Mouse (Mus musculus) midbrain, embryonic 12.5 days (tissue): ENCODE data around the gene Stk25. TPM values are rescaled to one million over a fixed set of nuclear protein-coding genes. Genes with fewer than 3 reads are reported as not detected.
"Not testable (repeated sequence)": the region's sequence is repeated elsewhere in the genome, so short reads cannot be mapped to it uniquely, and the experiment has no call there.

Source experiments
- ATAC-seq: fragments of 200-750 bp; cut with Nextera tagmentation; 2 replicates; pipeline ENCODE4 v1.8.0; 2017; ENCODE audit warnings: low read depth, moderate TSS enrichment, moderate library complexity; ENCODE audit not compliant: low FRiP score
- H3K27ac ChIP-seq: fragments of 300-500 bp; sonication (generic); replicated peaks from 2 replicates; pipeline ENCODE4 v1.5.1; 2016; ENCODE audit warnings: mild to moderate bottlenecking
- H3K27me3 ChIP-seq: fragments of 300-500 bp; sonication (generic); 2 replicates; pipeline ENCODE4 v1.6.1; 2016; ENCODE audit warnings: mild to moderate bottlenecking
- H3K36me3 ChIP-seq: fragments of 300-500 bp; sonication (generic); 2 replicates; pipeline ENCODE4 v1.6.1; 2016
- H3K4me1 ChIP-seq: fragments of 300-500 bp; sonication (generic); 2 replicates; pipeline ENCODE4 v1.6.1; 2016
- H3K4me2 ChIP-seq: fragments of 300-500 bp; sonication (generic); replicated peaks from 2 replicates; pipeline ENCODE4 v1.6.1; 2016; ENCODE audit warnings: mild to moderate bottlenecking, moderate library complexity
- H3K4me3 ChIP-seq: fragments of 300-500 bp; sonication (generic); 2 replicates; pipeline ENCODE4 v1.5.1; 2016; ENCODE audit warnings: mild to moderate bottlenecking
- H3K9ac ChIP-seq: fragments of 300-500 bp; sonication (generic); replicated peaks from 2 replicates; pipeline ENCODE4 v1.6.1; 2016; ENCODE audit warnings: mild to moderate bottlenecking, moderate library complexity
- H3K9me3 ChIP-seq: fragments of 300-500 bp; sonication (generic); 2 replicates; pipeline ENCODE4 v1.6.1; 2016; ENCODE audit warnings: mild to moderate bottlenecking
- WGBS: fragments of 180-500 bp; shearing (Covaris S2); methylation state at CpG from one replicate; pipeline ENCODE4 v1.1.7; 2016; 5-methylcytosine and 5-hydroxymethylcytosine counted together
- polyA plus RNA-seq: library from polyadenylated mRNA; unstranded; fragments of >200 nt; fragmentation: Nextera tagmentation; extraction: Ambion mirVana; gene quantifications from 2 replicates; pipeline ENCODE4 v1.2.1, GENCODE M21; 2016

Stk25 gene
- 222 and 240 TPM in 2 replicates for polyA plus RNA-seq

DNA sequence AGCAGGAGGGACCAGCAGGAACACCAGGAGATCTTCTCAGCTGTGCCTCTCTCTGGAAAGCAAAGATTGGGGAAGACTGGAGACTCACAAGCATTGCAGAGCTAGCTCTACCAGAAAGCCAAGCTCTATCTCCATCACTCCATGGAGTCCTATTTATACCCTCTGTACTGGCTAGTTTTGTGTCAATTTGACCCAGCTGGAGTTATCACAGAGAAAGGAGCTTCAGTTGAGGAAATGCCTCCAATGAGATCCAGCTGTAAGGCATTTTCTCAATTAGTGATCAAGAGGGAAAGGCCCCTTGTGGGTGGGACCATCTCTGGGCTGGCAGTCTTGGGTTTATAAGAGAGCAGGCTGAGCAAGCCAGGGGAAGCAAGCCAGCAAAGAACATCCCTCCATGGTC is at the start of gene Stk25:
Gene Stk25 (minus strand): TSS at position 101 of the 400 bp plus-strand sequence.
- not testable (repeated sequence) for H3K4me2 ChIP-seq, ATAC-seq, H3K4me3 ChIP-seq, H3K36me3 ChIP-seq, H3K27me3 ChIP-seq, H3K9ac ChIP-seq, H3K27ac ChIP-seq, H3K9me3 ChIP-seq, H3K4me1 ChIP-seq

DNA sequence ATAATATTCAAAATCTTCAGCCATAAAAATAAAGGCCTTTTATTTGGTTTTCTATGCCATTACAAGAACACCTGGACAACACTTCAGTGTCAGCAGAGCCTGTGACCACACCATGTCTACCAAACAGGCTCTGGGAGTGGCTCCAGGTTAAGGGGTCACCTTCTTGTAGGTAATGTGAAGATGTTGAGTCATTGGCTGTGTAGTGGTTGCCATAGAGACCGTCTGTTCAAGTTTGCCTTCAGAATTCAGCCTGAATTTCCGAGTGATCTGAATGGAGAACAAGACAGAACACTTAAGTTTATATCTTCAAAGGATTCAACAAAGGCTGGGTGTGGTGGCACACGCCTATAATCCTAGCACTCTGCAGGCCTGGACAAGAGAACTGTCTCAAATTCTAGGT is 46.9 kb upstream of the Stk25 start:
- no peak for ATAC-seq
- H3K36me3 ChIP-seq = peaks cover 21% of the 10 kb centered on the region
- no peaks in the 10 kb centered on the region for H3K9me3 ChIP-seq
- WGBS = 69% methylated on average over 3 of the region's 3 CpGs
- no peak overlapping the region for H3K4me3 ChIP-seq
- H3K9ac ChIP-seq = no peak overlapping the region
- no peaks in the 10 kb centered on the region for H3K27me3 ChIP-seq
- H3K27ac ChIP-seq = no peak overlapping the region
- H3K4me1 ChIP-seq = no peaks in the 10 kb centered on the region
- H3K4me2 ChIP-seq = no peak overlapping the region

DNA sequence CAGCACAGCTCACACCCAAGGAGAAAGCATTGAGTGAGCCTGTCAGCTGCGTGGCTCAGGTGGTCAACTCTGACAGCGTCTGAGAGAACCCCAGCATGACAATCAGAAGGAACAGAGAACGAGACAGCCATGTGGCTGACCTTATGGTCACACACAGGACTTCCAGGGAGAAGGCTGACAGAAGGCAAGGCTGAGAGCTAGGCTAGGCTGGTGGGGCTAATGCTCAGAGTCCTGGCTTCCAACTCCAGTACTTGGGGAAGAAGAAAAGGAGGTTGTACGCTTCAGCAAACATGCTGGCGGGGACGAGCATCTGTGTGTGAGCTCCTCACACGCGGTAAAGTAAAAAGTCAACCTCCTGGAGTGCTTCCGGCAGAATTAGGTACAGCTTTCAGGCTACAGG is 45.9 kb upstream of the Stk25 start:
- WGBS = 87% methylated on average over 9 of the region's 9 CpGs
- peaks cover 21% of the 10 kb centered on the region for H3K36me3 ChIP-seq
- no peaks in the 10 kb centered on the region for H3K27me3 ChIP-seq
- no peak overlapping the region for H3K27ac ChIP-seq
- no peak overlapping the region for H3K4me2 ChIP-seq
- H3K9me3 ChIP-seq = no peaks in the 10 kb centered on the region
- no peaks in the 10 kb centered on the region for H3K4me1 ChIP-seq
- no peak overlapping the region for H3K9ac ChIP-seq
- H3K4me3 ChIP-seq = no peak overlapping the region
- ATAC-seq = no peak

DNA sequence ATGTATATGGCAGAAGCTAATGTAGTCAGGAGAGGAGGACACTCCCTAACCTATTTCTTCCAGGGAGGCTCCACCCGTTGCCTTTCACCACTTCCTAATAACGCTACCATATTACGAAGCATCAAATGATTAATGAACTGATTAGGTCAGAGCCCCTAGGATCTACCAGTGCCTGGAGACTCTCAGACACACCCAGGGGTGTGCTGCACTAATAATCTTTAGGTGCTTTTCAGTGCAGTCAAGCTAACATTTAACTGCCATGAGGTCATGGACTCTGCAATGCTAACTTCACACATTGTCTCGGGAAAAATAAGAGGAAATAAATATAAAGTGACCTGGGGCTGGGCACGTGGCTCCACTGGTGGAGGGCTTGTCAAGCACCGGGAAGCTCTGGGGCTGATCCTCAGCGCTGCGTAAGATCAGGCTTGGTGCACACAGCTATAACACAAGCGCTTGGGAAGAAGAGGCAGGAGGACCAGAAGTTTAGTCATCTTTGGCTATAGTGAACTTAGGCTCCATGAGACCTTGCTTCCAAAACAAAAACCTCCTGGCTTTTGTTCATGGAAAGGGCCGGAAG is 45.1 kb upstream of the Stk25 start:
- H3K4me3 ChIP-seq = no peak overlapping the region
- H3K9me3 ChIP-seq = no peaks in the 10 kb centered on the region
- WGBS = 93% methylated on average over 10 of the region's 10 CpGs
- no peak for ATAC-seq
- peaks cover 21% of the 10 kb centered on the region for H3K36me3 ChIP-seq
- H3K27me3 ChIP-seq = no peaks in the 10 kb centered on the region
- no peaks in the 10 kb centered on the region for H3K4me1 ChIP-seq
- no peak overlapping the region for H3K4me2 ChIP-seq
- H3K9ac ChIP-seq = no peak overlapping the region
- H3K27ac ChIP-seq = no peak overlapping the region

DNA sequence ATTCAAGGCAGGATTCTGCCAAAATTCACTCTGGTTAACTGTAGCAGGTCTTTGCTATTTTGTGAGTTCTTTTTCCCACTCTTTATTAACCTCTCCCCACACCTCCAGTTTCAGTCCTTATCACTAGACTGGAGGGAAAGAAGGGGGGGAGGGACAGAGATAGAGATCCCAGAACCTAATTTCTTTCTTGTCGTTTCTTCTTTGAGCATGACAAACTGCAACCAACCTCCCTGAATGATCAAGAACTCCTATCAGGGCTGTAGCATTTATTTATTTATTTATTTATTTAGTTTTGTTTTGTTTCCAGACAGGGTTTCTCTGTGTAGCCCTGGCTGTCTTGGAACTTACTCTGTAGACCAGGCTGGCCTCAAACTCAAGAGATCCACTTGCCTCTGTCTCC is 43.6 kb upstream of the Stk25 start:
- Histone ChIP-seq H3K9me3 (no peaks in the 10 kb centered on the region), H3K4me3 (no peak overlapping the region), H3K36me3 (peaks cover 21% of the 10 kb centered on the region), H3K4me1 (no peaks in the 10 kb centered on the region), H3K27me3 (no peaks in the 10 kb centered on the region), H3K9ac (no peak overlapping the region), H3K4me2 (no peak overlapping the region), H3K27ac (no peak overlapping the region)
- 91% methylated on average over 1 of the region's 1 CpGs for WGBS
- no peak for ATAC-seq

DNA sequence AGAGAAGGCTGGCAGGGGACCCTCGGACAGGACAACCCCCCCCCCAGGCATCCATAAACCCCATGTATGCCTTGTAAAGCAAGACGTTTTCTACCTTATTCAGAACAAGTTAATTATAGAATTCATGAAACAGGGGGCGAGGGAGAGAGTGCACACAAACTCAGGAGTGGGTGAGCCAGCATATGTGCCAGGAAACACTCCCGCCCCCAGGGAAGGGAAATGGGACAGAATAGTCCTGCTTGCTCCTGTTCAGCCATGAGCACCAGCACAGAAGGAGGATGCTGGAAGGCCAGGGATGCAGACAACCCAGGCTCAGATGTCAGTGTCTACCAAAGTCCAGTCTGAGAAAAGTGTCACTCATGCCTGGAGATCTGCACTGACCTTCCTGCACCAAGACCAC is 40.7 kb upstream of the Stk25 start:
- ATAC-seq = no peak
- no peaks in the 10 kb centered on the region for H3K9me3 ChIP-seq
- H3K4me2 ChIP-seq = no peak overlapping the region
- no peak overlapping the region for H3K9ac ChIP-seq
- no peaks in the 10 kb centered on the region for H3K27me3 ChIP-seq
- no peak overlapping the region for H3K27ac ChIP-seq
- 82% methylated on average over 4 of the region's 4 CpGs for WGBS
- peaks cover 22% of the 10 kb centered on the region; the same call in 1 of the 2 replicates for H3K36me3 ChIP-seq
- H3K4me3 ChIP-seq = no peak overlapping the region
- no peaks in the 10 kb centered on the region for H3K4me1 ChIP-seq

DNA sequence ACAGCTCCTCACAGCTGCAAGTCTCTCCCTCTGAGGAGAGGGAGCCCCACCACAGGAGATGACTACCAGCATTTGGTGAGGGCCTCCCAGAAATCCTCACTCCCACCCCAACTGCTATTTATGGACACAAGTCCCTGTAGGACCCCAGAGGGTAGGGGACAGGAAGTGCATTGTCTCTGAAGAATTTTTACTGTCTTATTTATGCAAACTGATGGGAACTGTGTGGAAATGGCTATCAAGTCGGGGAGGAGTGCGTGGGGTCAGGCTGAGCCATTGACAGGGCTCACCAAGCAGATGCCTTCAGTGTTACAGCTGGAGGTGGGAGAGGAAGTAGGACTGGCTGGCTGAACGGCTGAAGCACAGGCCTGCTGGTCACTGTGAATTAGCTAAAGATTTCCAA is 38.9 kb upstream of the Stk25 start:
- Histone ChIP-seq H3K36me3 (peaks cover 14% of the 10 kb centered on the region; the same call in 1 of the 2 replicates), H3K4me3 (no peak overlapping the region), H3K4me1 (no peaks in the 10 kb centered on the region), H3K9me3 (no peaks in the 10 kb centered on the region), H3K27ac (no peak overlapping the region), H3K27me3 (no peaks in the 10 kb centered on the region), H3K9ac (no peak overlapping the region), H3K4me2 (no peak overlapping the region)
- WGBS = 77% methylated on average over 3 of the region's 3 CpGs
- no peak for ATAC-seq

DNA sequence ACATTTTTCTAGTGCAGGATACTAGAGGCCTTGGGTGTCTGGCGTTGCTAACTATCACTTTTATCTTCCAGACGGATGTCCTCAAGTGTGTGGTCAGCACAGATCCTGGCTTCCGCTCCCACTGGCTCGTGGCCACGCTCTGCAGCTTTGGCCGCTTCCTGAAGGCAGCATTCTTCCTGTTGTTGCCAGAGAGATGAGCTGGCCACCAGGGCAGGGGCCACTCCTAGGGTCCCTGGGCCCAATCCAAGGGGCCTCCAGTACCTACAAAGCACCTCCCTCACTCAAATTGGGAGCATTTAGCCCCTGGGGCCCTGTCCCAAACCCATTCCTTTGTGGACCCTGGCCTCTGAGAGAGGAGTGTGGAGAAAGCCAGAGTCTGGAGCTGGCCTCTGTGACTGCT is 36.5 kb upstream of the Stk25 start:
- Histone ChIP-seq H3K9ac (no peak overlapping the region), H3K4me3 (no peak overlapping the region), H3K9me3 (no peaks in the 10 kb centered on the region), H3K27me3 (no peaks in the 10 kb centered on the region), H3K36me3 (peaks cover 17% of the 10 kb centered on the region; the same call in 1 of the 2 replicates), H3K27ac (no peak overlapping the region), H3K4me1 (no peaks in the 10 kb centered on the region), H3K4me2 (no peak overlapping the region)
- WGBS = 84% methylated on average over 6 of the region's 6 CpGs
- ATAC-seq = no peak

DNA sequence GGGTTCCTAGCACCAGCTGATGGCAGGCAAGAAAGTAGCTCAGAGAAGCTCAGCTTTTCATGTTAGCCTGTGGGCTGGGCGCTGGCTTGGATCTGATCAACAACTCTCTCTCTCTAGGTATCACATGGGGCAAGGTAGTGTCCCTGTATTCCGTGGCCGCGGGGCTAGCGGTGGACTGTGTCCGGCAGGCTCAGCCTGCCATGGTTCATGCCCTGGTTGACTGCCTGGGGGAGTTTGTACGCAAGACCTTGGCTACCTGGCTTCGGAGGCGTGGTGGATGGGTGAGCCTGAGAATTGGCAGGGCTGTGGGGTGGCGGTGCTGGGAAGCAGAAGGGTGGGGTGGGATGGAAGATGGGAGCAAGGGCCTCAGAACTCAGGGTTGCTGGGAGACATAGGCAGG is 35.5 kb upstream of the Stk25 start:
- Histone ChIP-seq H3K4me3 (no peak overlapping the region), H3K9ac (no peak overlapping the region), H3K36me3 (peaks cover 17% of the 10 kb centered on the region; the same call in 1 of the 2 replicates), H3K4me1 (no peaks in the 10 kb centered on the region), H3K9me3 (no peaks in the 10 kb centered on the region), H3K27ac (no peak overlapping the region), H3K4me2 (no peak overlapping the region), H3K27me3 (no peaks in the 10 kb centered on the region)
- 96% methylated on average over 10 of the region's 10 CpGs for WGBS
- ATAC-seq = no peak

DNA sequence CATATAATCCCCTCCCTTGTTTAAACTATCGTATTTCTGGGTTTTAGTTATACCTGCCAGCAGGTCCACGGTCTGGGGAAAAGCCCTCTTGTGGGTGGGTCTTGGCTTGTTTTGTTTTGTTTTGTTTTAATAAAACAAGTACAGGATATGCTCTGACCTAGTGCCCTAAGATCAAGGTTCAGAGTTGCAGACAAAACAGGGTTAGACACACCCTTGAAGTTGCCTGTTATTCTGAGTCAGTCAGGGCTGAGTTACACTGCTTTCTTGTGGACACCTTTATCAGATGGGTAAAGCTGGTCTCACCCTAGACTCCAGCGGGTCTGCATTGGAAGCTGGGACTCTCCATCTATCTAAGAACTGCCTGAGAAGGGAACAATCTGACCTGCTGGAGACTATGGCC is 35.0 kb upstream of the Stk25 start:
- H3K4me1 ChIP-seq = no peaks in the 10 kb centered on the region
- H3K27me3 ChIP-seq = no peaks in the 10 kb centered on the region
- WGBS = 92% methylated on average over 3 of the region's 3 CpGs
- H3K27ac ChIP-seq = no peak overlapping the region
- H3K4me2 ChIP-seq = no peak overlapping the region
- H3K9me3 ChIP-seq = no peaks in the 10 kb centered on the region
- no peak overlapping the region for H3K9ac ChIP-seq
- H3K4me3 ChIP-seq = no peak overlapping the region
- ATAC-seq = no peak
- H3K36me3 ChIP-seq = peaks cover 17% of the 10 kb centered on the region; the same call in 1 of the 2 replicates

DNA sequence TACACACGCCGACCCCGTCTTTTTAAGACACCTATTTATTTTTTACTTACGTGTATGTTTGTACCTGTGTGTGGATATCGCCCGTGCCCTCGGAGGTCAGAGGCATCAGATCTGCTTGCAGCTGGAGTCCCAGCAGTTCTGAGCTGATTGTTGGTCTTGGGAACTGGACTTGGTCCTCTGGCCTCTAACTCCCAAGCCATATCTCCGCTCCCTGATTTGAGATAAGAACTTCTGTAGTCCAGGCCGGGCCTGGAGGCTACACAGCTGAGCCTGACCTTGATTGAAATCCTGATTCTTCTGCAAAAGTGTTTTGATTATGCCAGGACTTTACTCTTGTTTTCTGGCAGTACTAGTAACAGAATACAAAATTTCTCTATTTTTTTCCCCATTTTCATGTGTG is 34.3 kb upstream of the Stk25 start:
- H3K4me2 ChIP-seq = no peak overlapping the region
- no peak overlapping the region for H3K27ac ChIP-seq
- 94% methylated on average over 9 of the region's 9 CpGs for WGBS
- H3K4me3 ChIP-seq = no peak overlapping the region
- no peak for ATAC-seq
- peaks cover 17% of the 10 kb centered on the region; the same call in 1 of the 2 replicates for H3K36me3 ChIP-seq
- H3K27me3 ChIP-seq = 0 out of 2 replicates have a peak, but pooled peaks cover under 1% of the 10 kb centered on the region
- H3K4me1 ChIP-seq = no peaks in the 10 kb centered on the region
- no peaks in the 10 kb centered on the region for H3K9me3 ChIP-seq
- no peak overlapping the region for H3K9ac ChIP-seq

DNA sequence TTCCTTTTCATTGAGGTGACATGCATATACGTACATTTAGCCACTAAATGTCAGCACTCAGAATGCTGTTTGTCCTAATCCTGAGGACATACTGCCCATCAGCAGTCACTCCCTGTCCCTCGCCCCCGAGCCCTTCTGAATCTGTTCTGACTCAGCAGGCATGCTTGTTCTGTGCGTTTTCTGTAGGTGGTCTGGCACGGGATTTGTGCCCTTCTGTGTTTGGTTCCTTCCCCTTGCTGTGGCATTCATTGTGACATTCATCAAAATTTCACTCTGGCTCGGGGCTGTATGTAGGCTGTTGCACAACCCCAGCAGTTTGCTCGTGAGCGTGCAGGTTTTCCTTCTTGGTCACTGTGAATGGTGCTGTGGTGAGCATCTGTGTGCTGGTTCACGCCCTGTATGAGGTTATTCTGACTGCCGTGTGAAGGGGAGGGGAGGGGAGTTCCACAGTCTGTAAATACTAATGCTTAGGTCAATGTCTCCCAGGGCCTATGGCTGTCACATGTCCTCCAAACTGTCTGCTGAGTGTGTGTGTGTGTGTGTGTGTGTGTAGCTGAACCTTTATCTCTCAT is 33.4 kb upstream of the Stk25 start:
- Histone ChIP-seq H3K27me3 (peaks cover 9% of the 10 kb centered on the region), H3K4me1 (no peaks in the 10 kb centered on the region; the same call in 1 of the 2 replicates), H3K4me2 (no peak overlapping the region), H3K9ac (no peak overlapping the region), H3K4me3 (no peak overlapping the region), H3K9me3 (no peaks in the 10 kb centered on the region), H3K27ac (no peak overlapping the region), H3K36me3 (peaks cover 17% of the 10 kb centered on the region; the same call in 1 of the 2 replicates)
- ATAC-seq = no peak
- WGBS = 82% methylated on average over 10 of the region's 10 CpGs

DNA sequence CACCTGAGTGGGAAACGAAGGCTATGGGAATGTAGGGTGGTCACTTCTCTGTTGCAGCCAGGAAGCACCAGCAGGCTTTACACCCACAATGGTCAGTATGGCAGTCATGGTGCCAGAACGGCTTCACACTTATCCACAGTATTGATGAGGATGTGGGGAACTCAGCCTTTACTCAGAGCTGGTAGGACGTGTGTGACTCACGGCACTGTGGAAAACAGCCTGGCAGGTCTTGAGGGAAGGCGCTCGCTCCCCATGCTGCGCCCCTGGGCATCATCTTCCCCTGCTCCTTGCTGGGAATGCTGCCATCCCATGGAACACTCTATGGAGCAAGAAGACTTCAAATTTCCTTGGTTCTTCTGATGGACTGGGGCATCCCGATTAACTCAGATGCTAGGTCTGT is 32.6 kb upstream of the Stk25 start:
- no peak overlapping the region for H3K4me3 ChIP-seq
- H3K9me3 ChIP-seq = no peaks in the 10 kb centered on the region
- no peak overlapping the region for H3K9ac ChIP-seq
- peaks cover 2% of the 10 kb centered on the region; the same call in 1 of the 2 replicates for H3K4me1 ChIP-seq
- no peak overlapping the region for H3K27ac ChIP-seq
- H3K36me3 ChIP-seq = peaks cover 17% of the 10 kb centered on the region; the same call in 1 of the 2 replicates
- H3K4me2 ChIP-seq = no peak overlapping the region
- peaks cover 17% of the 10 kb centered on the region for H3K27me3 ChIP-seq
- ATAC-seq = no peak
- WGBS = 97% methylated on average over 8 of the region's 8 CpGs
